Mouse (Mus musculus) thymus, adult 2 months (tissue): ENCODE results near the gene Lnpk.

Experiments
- CTCF ChIP-seq: fragments of 200-500 bp; IDR thresholded peaks from 2 replicates; pipeline ENCODE4 v1.5.1; 2012; ENCODE audit warnings: mild to moderate bottlenecking, control low read depth, low read length, moderate library complexity, borderline replicate concordance; ENCODE audit not compliant: control insufficient read depth, poor library complexity, insufficient read depth; ENCODE audit errors: extremely low read depth
- POLR2A ChIP-seq: fragments of 200-500 bp; IDR thresholded peaks from 2 replicates; pipeline ENCODE4 v1.6.1; 2012; ENCODE audit warnings: mild to moderate bottlenecking, low read length, control low read depth, moderate library complexity; ENCODE audit not compliant: control insufficient read depth, poor library complexity, insufficient read depth; ENCODE audit errors: extremely low read depth

GRCm38 (mm10) chr2:74606087-74606760 lies 27.0 kb upstream of the Lnpk start:
- no peak for TF ChIP-seq CTCF
- no peak for TF ChIP-seq POLR2A
